Comparison of ENCODE assay signal across 26 mouse cellular contexts in the genomic region with DNA sequence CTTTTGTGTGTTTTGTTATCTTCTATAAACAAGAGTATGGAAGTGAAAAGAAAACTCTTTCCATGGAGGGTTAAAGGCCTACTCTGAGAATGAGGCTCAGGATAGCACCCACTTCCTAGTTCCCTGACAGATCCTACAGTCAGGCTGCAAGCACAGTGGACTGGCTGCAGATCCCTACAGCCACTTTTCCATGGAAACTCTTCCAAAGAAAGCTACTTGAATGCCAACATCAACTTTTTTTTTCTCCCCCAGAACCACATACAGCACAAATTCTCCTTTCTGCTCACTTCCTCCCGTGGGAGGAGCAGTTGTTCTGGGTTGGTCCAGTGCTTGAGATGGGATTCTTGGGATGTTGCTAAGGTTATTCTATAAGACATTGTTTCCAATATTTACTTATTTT.
A peak's percentile ranks its signal among the peaks of the same experiment; 100 is the strongest.
DNase-seq lines count a peak whose midpoint lies in the region; ATAC-seq and TF ChIP-seq lines count a peak whose summit lies in the region.
"Had no signal": no experiment of that assay in that cellular context is flagged by ENCODE, and none has a peak within 500 bp of the region (broad histone marks: within the 10 kb centered on the region; RNA-seq: fewer than 3 reads in every experiment).

No protein-coding gene starts in this region.

- DNase-seq in heart, adult 11 months = peak; percentile 89
- no peak for DNase-seq in heart, postnatal 4 days
- DNase-seq in thymus, postnatal 0 days (ENCODE audit: low spot score) = no peak
- no peak for DNase-seq in forebrain, embryonic 10.5 days (ENCODE audit: extremely low spot score, low spot score)
- DNase-seq: adrenal gland, postnatal 25 days; cerebellum, adult 18-20 months; cerebellum, postnatal 10 days; kidney, adult 9 months; kidney, postnatal 14 days; layer of hippocampus, adult 9-11 months; lung, embryonic 14.5 days; lung, postnatal 36 days; right cerebral cortex, postnatal 25 days; thymus, postnatal 14 days had no signal

- 59% methylated on average over 1 of the region's 1 CpGs for WGBS in heart, embryonic 11.5 days (ENCODE audit: insufficient replicate concordance)
- 69% methylated on average over 1 of the region's 1 CpGs for WGBS in heart, embryonic 14.5 days
- 81% methylated on average over 1 of the region's 1 CpGs for WGBS in forebrain, embryonic 10.5 days

- no peaks in the 10 kb centered on the region for H3K36me3 ChIP-seq in heart, embryonic 11.5 days (ENCODE audit: control insufficient read depth, insufficient read depth, low read length)
- no peaks in the 10 kb centered on the region for H3K36me3 ChIP-seq in heart, embryonic 14.5 days (ENCODE audit: control insufficient read depth, insufficient read depth, low read length)
- H3K36me3 ChIP-seq in forebrain, embryonic 10.5 days (replicated peaks) = no peaks in the 10 kb centered on the region
- H3K36me3 ChIP-seq: embryonic facial prominence, embryonic 15.5 days; forebrain, embryonic 15.5 days; hindbrain, embryonic 13.5 days; liver, embryonic 15.5 days; stomach, embryonic 15.5 days had no signal

- no peak overlapping the region for H3K4me3 ChIP-seq in heart, embryonic 11.5 days (ENCODE audit: low read depth, low read length)
- no peak overlapping the region for H3K4me3 ChIP-seq in heart, embryonic 14.5 days (ENCODE audit: control insufficient read depth in 1 of 2, insufficient read depth in 1 of 2, low read depth in 1 of 2, low read length in 2 of 2)
- H3K4me3 ChIP-seq in embryonic fibroblast, embryonic 13.5 days (ENCODE audit: insufficient read depth, low read length) = no peak overlapping the region
- H3K4me3 ChIP-seq in forebrain, embryonic 10.5 days = no peak overlapping the region
- H3K4me3 ChIP-seq: embryonic facial prominence, embryonic 15.5 days; forebrain, embryonic 15.5 days; hindbrain, embryonic 13.5 days; liver, embryonic 15.5 days; stomach, embryonic 15.5 days had no signal

- no peaks in the 10 kb centered on the region for H3K27me3 ChIP-seq in heart, embryonic 11.5 days (ENCODE audit: control insufficient read depth, insufficient read depth, low read length)
- H3K27me3 ChIP-seq in heart, embryonic 14.5 days (ENCODE audit: control insufficient read depth, insufficient read depth, low read length) = no peaks in the 10 kb centered on the region
- H3K27me3 ChIP-seq in forebrain, embryonic 10.5 days (ENCODE audit: poor library complexity, severe bottlenecking) = no peaks in the 10 kb centered on the region
- H3K27me3 ChIP-seq: embryonic facial prominence, embryonic 15.5 days; forebrain, embryonic 15.5 days; hindbrain, embryonic 13.5 days; liver, embryonic 15.5 days; stomach, embryonic 15.5 days had no signal

- no peak for TF ChIP-seq POLR2A in embryonic fibroblast, embryonic 13.5 days (IDR thresholded peaks at IDR 0.05; ENCODE audit: low read depth, low read length)

- no peak for ATAC-seq in heart, embryonic 11.5 days (replicated peaks; ENCODE audit: insufficient number of reproducible peaks, low FRiP score, low TSS enrichment)
- peak; percentile 72; the same call in 1 of the 2 replicates for ATAC-seq in heart, embryonic 14.5 days (ENCODE audit: insufficient number of reproducible peaks, insufficient read depth, low FRiP score, low read depth)
- ATAC-seq: CD4-positive, CD25-positive, alpha-beta regulatory T cell, adult 4 months; forebrain, embryonic 15.5 days; intestine, embryonic 16.5 days; midbrain, embryonic 16.5 days had no signal

- no peaks in the 10 kb centered on the region for H3K4me1 ChIP-seq in heart, embryonic 11.5 days (ENCODE audit: control insufficient read depth, insufficient read depth, low read length)
- H3K4me1 ChIP-seq in heart, embryonic 14.5 days (ENCODE audit: control insufficient read depth in 2 of 2, insufficient read depth in 2 of 2, low read length in 2 of 2) = peaks cover 0 to 2% of the 10 kb centered on the region in 2 experiments; a peak in 1 of 4 replicates
- H3K4me1 ChIP-seq in embryonic fibroblast, embryonic 13.5 days (ENCODE audit: control insufficient read depth, insufficient read depth, low read length) = 0 out of 2 replicates have a peak, but pooled peaks cover 4% of the 10 kb centered on the region
- H3K4me1 ChIP-seq in forebrain, embryonic 10.5 days = no peaks in the 10 kb centered on the region
- H3K4me1 ChIP-seq: embryonic facial prominence, embryonic 15.5 days; forebrain, embryonic 15.5 days; hindbrain, embryonic 13.5 days; liver, embryonic 15.5 days; stomach, embryonic 15.5 days had no signal

- no peak overlapping the region for H3K27ac ChIP-seq in heart, embryonic 11.5 days (ENCODE audit: low read depth, low read length)
- no peak overlapping the region for H3K27ac ChIP-seq in heart, embryonic 14.5 days (replicated peaks in 1 of 2; ENCODE audit: control insufficient read depth in 1 of 2, insufficient read depth in 1 of 2, low read depth in 2 of 2, low read length in 2 of 2)
- peak overlapping the region; percentile 32; the same call in 1 of the 2 replicates for H3K27ac ChIP-seq in embryonic fibroblast, embryonic 13.5 days (ENCODE audit: insufficient read depth, low read length)
- no peak overlapping the region for H3K27ac ChIP-seq in forebrain, embryonic 10.5 days
- H3K27ac ChIP-seq: embryonic facial prominence, embryonic 15.5 days; forebrain, embryonic 15.5 days; hindbrain, embryonic 13.5 days; liver, embryonic 15.5 days; stomach, embryonic 15.5 days had no signal

- no peak overlapping the region for H3K9ac ChIP-seq in heart, embryonic 11.5 days (ENCODE audit: low read depth, low read length)
- no peak overlapping the region for H3K9ac ChIP-seq in heart, embryonic 14.5 days (ENCODE audit: low read length)
- H3K9ac ChIP-seq: embryonic facial prominence, embryonic 15.5 days; forebrain, embryonic 15.5 days; hindbrain, embryonic 13.5 days; liver, embryonic 15.5 days; lung, embryonic 14.5 days; stomach, embryonic 15.5 days had no signal

- TF ChIP-seq CTCF in embryonic fibroblast, embryonic 13.5 days (IDR thresholded peaks at IDR 0.05; ENCODE audit: borderline replicate concordance, insufficient read depth, low read length) = no peak

- H3K4me2 ChIP-seq in heart, embryonic 11.5 days = no peak overlapping the region
- no peak overlapping the region for H3K4me2 ChIP-seq in heart, embryonic 14.5 days (ENCODE audit: low read length)
- H3K4me2 ChIP-seq: embryonic facial prominence, embryonic 15.5 days; forebrain, embryonic 15.5 days; hindbrain, embryonic 13.5 days; liver, embryonic 15.5 days; lung, embryonic 14.5 days; midbrain, embryonic 11.5 days; stomach, embryonic 15.5 days had no signal

- no peaks in the 10 kb centered on the region for H3K9me3 ChIP-seq in heart, embryonic 11.5 days (replicated peaks; ENCODE audit: control insufficient read depth, low read length)
- H3K9me3 ChIP-seq in heart, embryonic 14.5 days (ENCODE audit: control insufficient read depth, low read length) = no peaks in the 10 kb centered on the region
- H3K9me3 ChIP-seq in forebrain, embryonic 10.5 days = no peaks in the 10 kb centered on the region
- H3K9me3 ChIP-seq: embryonic facial prominence, embryonic 15.5 days; forebrain, embryonic 15.5 days; hindbrain, embryonic 13.5 days; liver, embryonic 15.5 days; stomach, embryonic 15.5 days had no signal
